Comparison of ENCODE assay signal across 10 mouse cellular contexts in genomic region chr5:21440833-21441530, GRCm38 (mm10). TPM values are rescaled to one million over a fixed set of nuclear protein-coding genes. Genes with fewer than 3 reads are reported as not detected.
DNase-seq lines count a peak whose midpoint lies in the region; ATAC-seq lines count a peak whose summit lies in the region.
"Had no signal": no experiment of that assay in that cellular context is flagged by ENCODE, and none has a peak within 500 bp of the region (broad histone marks: within the 10 kb centered on the region; RNA-seq: fewer than 3 reads in every experiment).

No protein-coding gene starts in this region.

- WGBS in embryonic facial prominence, embryonic 14.5 days = 50% methylated on average over 8 of the region's 8 CpGs

- H3K9ac ChIP-seq in embryonic facial prominence, embryonic 14.5 days (ENCODE audit: low read depth, low read length) = no peak overlapping the region
- H3K9ac ChIP-seq: stomach, embryonic 15.5 days had no signal

- no peaks in the 10 kb centered on the region for H3K36me3 ChIP-seq in embryonic facial prominence, embryonic 14.5 days (ENCODE audit: control insufficient read depth, insufficient read depth, low read length)
- H3K36me3 ChIP-seq: stomach, embryonic 15.5 days had no signal

- no peak overlapping the region for H3K4me2 ChIP-seq in embryonic facial prominence, embryonic 14.5 days (ENCODE audit: low read depth, low read length)
- H3K4me2 ChIP-seq: stomach, embryonic 15.5 days had no signal

- DNase-seq in kidney, adult 8-10 months = peak; percentile 5 to 6
- DNase-seq in kidney, adult 11 months = no peak
- DNase-seq in embryonic facial prominence, embryonic 14.5 days (ENCODE audit: low spot score) = peak; percentile 75
- peak; percentile 12 for DNase-seq in heart, postnatal 4 days
- DNase-seq in frontal cortex, postnatal 14 days (ENCODE audit: low spot score in 2 of 2) = no peak
- no peak for DNase-seq in left cerebral cortex, adult 18-20 months (ENCODE audit: low spot score in 2 of 2)
- DNase-seq in adrenal gland, postnatal 36 days = no peak

- no peak overlapping the region for H3K4me3 ChIP-seq in embryonic facial prominence, embryonic 14.5 days (ENCODE audit: low read depth, low read length)
- H3K4me3 ChIP-seq: stomach, embryonic 15.5 days had no signal

- peaks cover 4% of the 10 kb centered on the region; the same call in 1 of the 2 replicates for H3K4me1 ChIP-seq in embryonic facial prominence, embryonic 14.5 days (ENCODE audit: control insufficient read depth, insufficient read depth, low read length)

- ATAC-seq in embryonic facial prominence, embryonic 14.5 days (ENCODE audit: low read depth) = peak; percentile 81
- ATAC-seq in megakaryocyte, adult 5-6 weeks (ENCODE audit: poor library complexity, severe bottlenecking) = peak; percentile 71

- no peaks in the 10 kb centered on the region for H3K27me3 ChIP-seq in embryonic facial prominence, embryonic 14.5 days (replicated peaks; ENCODE audit: control insufficient read depth, insufficient read depth, low read length)
- H3K27me3 ChIP-seq: stomach, embryonic 15.5 days had no signal

- H3K9me3 ChIP-seq in embryonic facial prominence, embryonic 14.5 days (ENCODE audit: control insufficient read depth, low read length) = no peaks in the 10 kb centered on the region
- H3K9me3 ChIP-seq: stomach, embryonic 15.5 days had no signal

- H3K27ac ChIP-seq in embryonic facial prominence, embryonic 14.5 days (replicated peaks; ENCODE audit: low read depth, low read length) = no peak overlapping the region
- H3K27ac ChIP-seq: stomach, embryonic 15.5 days had no signal

RNA-seq across cellular contexts. Expression of gene Fam185a, which starts 16.2 kb away (rescaled TPM):
- 6.3 and 6.6 TPM in 2 replicates for polyA plus RNA-seq in embryonic facial prominence, embryonic 14.5 days (2014; fragmentation: Nextera tagmentation; extraction: Ambion mirVana)
- total RNA-seq in heart, postnatal 4 days (2021) = 1 to 10 TPM; 7.7 to 8.6 TPM
- 1.1 and 1.5 TPM in 2 replicates for total RNA-seq in megakaryocyte, adult 5-6 weeks (2015)
- 2.4 and 6.1 TPM in 2 replicates for total RNA-seq in megakaryocyte, adult 5-6 weeks (2017)
- total RNA-seq in left cerebral cortex, adult 18-20 months (2021) = 10 to 100 TPM; 14.6 to 15.2 TPM
- 10 to 100 TPM; 15.1 to 15.9 TPM for total RNA-seq in adrenal gland, postnatal 36 days (2021)

RNA-seq across cellular contexts. Expression of gene Ccdc146, which starts 16.5 kb away (rescaled TPM):
- 0.60 and 2.8 TPM in 2 replicates for polyA plus RNA-seq in embryonic facial prominence, embryonic 14.5 days (2014; fragmentation: Nextera tagmentation; extraction: Ambion mirVana)
- total RNA-seq in heart, postnatal 4 days (2021) = 1 to 10 TPM; 3.6 to 3.9 TPM
- 0.09 TPM in 1 of 2 replicates, not detected in the other for total RNA-seq in megakaryocyte, adult 5-6 weeks (2015)
- 0.59 TPM in 1 of 2 replicates, not detected in the other for total RNA-seq in megakaryocyte, adult 5-6 weeks (2017)
- total RNA-seq in left cerebral cortex, adult 18-20 months (2021) = not detected
- under 1 TPM; 0.13 to 0.17 TPM for total RNA-seq in adrenal gland, postnatal 36 days (2021)
- total RNA-seq: liver, adult 2 months had no signal
- polyA plus RNA-seq: liver, adult 2 months had no signal

Comparison
In these comparisons a context has a peak if more than half of its experiments do, and no peak if none do; other contexts are left out.
1. DNase-seq: peak in kidney, adult 8-10 months (2 of 2), embryonic facial prominence, embryonic 14.5 days (single experiment) and heart, postnatal 4 days (single experiment); none in kidney, adult 11 months (single experiment), frontal cortex, postnatal 14 days (0 of 2), left cerebral cortex, adult 18-20 months (0 of 2) and adrenal gland, postnatal 36 days (0 of 2).